Mouse (Mus musculus) C2C12 (cell line): Measurements from ENCODE around the gene Wwp2. TPM values are rescaled to one million over a fixed set of nuclear protein-coding genes. Genes with fewer than 3 reads are reported as not detected.

Source experiments
- H3K27me3 ChIP-seq: one replicate; pipeline ENCODE4 v1.6.1; 2011; ENCODE audit not compliant: control insufficient read depth, insufficient read depth, insufficient read length
- H3K36me3 ChIP-seq: one replicate; pipeline ENCODE4 v1.6.1; 2011; ENCODE audit not compliant: control insufficient read depth, insufficient read depth
- H3K4me3 ChIP-seq: one replicate; pipeline ENCODE4 v1.5.1; 2011; ENCODE audit warnings: mild to moderate bottlenecking, control low read depth; ENCODE audit not compliant: poor library complexity, insufficient read depth, severe bottlenecking
- H3K79me2 ChIP-seq: one replicate; pipeline ENCODE4 v1.6.1; 2011; ENCODE audit not compliant: control insufficient read depth, insufficient read depth
- H3K79me3 ChIP-seq: one replicate; pipeline ENCODE4 v1.6.1; 2011; ENCODE audit warnings: low read depth, control low read depth
- H3ac ChIP-seq: one replicate; pipeline ENCODE3; 2011; ENCODE audit warnings: low read depth; ENCODE audit not compliant: control insufficient read depth, insufficient read length
- CEBPB ChIP-seq: IDR thresholded peaks from one replicate; pipeline ENCODE4 v1.6.1; 2011; ENCODE audit warnings: low read depth, mild to moderate bottlenecking, control low read depth, moderate library complexity
- CTCF ChIP-seq: IDR thresholded peaks from one replicate; pipeline ENCODE4 v1.5.1; 2011; ENCODE audit not compliant: control insufficient read depth, insufficient read depth, insufficient read length
- FOSL1 ChIP-seq: IDR thresholded peaks from one replicate; pipeline ENCODE4 v1.8.0; 2011; ENCODE audit warnings: mild to moderate bottlenecking, low read length; ENCODE audit not compliant: poor library complexity, insufficient read depth, severe bottlenecking
- MAX ChIP-seq: IDR thresholded peaks from one replicate; pipeline ENCODE4 v1.6.1; 2011; ENCODE audit warnings: mild to moderate bottlenecking, control low read depth
- MYOD1 ChIP-seq: IDR thresholded peaks from one replicate; pipeline ENCODE4 v1.6.1; 2011; ENCODE audit warnings: low read depth; ENCODE audit not compliant: control insufficient read depth, insufficient read length
- MYOG ChIP-seq: IDR thresholded peaks from one replicate; pipeline ENCODE4 v1.6.1; 2011; ENCODE audit not compliant: control insufficient read depth, insufficient read length; ENCODE audit errors: extremely low read depth
- USF1 ChIP-seq: IDR thresholded peaks from one replicate; pipeline ENCODE4 v1.6.1; 2011; ENCODE audit warnings: low read depth, mild to moderate bottlenecking, control low read depth, moderate library complexity
- polyA plus RNA-seq: library from polyadenylated mRNA; unstranded; fragments of >200 nt; fragmentation: generic; extraction: Trizol; gene quantifications from one replicate; pipeline ENCODE4 v1.2.1, GENCODE M21; 2012; ENCODE audit warnings: missing spikeins

The Wwp2 gene
- polyA plus RNA-seq, 1 experiment: 78.8 TPM

DNA sequence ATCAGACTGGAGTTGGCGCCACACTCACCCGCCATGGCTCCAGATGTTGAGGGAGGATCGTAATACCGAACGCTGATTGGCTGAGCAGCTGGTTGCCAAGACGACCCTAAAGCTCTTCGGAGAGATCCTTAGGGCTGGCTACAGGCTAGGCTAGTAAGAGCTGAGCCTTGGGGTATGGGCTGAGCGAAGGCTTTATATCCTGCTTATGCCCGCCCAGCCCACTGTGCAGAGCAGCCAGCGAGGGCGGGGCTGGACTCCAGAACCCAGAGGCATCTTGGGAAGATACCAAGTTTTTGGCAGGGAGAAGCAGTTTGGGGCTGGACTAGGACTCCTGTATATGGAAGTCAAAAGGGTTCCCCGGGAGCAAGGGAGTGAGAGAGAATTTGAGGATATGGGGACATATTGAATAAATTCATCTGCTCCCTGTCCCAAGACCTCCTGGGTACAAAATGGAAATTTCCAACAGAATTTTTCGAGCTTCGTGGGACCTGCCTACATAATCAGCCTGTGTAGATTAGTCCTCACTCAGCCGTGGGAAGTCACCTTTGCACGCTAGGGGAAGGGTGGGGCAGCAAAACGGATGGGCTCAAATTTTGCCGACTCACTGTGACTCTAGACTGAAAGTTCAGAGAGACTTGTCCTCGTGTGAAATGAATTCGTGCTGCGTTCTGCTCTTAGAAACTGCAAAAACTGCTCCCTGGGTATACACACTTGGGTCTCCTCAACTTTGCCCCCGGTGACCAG is 33.0 kb upstream of the Wwp2 start, which contains the start of gene Nqo1:
TSS of gene Nqo1 (minus strand) at position 169 of the 744 bp plus-strand sequence.
- peaks cover 5% of the 10 kb centered on the region for H3K36me3 ChIP-seq
- peaks cover 16% of the 10 kb centered on the region for H3K79me3 ChIP-seq
- H3K27me3 ChIP-seq: no peaks in the 10 kb centered on the region
- peaks cover 46% of the 10 kb centered on the region for H3K79me2 ChIP-seq
- H3K4me3 ChIP-seq: peak within 1 kb of the TSS; percentile 50
- TF ChIP-seq MYOD1 (no peak), USF1 (no peak), CEBPB (no peak), CTCF (no peak), FOSL1 (no peak), MYOG (no peak)
- peak within 1 kb of the TSS; percentile 68 for H3ac ChIP-seq

DNA sequence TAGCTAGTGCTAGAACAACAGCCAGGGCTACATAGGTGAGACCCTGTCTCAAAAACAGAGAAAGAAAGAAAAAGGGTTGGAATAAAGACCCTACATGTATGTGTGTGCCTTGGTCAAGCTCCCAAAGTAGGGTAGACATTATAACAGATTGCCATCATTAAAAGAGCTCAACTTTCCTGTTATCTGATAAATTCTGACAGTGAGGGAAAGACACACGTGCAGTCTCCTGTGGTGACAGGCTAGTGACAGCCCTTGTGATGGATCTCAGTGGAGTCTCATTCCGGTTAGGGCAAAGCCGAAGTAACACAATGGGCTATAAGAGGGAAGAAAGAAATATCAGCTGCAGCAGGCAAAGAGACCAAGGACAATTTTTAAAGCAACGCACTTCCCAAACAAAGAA is 32.1 kb upstream of the Wwp2 start:
- H3K79me3 ChIP-seq: peaks cover 16% of the 10 kb centered on the region
- no peak overlapping the region for H3K4me3 ChIP-seq
- peaks cover 37% of the 10 kb centered on the region for H3K79me2 ChIP-seq
- no peaks in the 10 kb centered on the region for H3K27me3 ChIP-seq
- TF ChIP-seq MYOD1 (no peak), CEBPB (no peak), FOSL1 (no peak), MAX (no peak), MYOG (no peak), USF1 (no peak), CTCF (no peak)
- H3K36me3 ChIP-seq: peaks cover 10% of the 10 kb centered on the region
- peak overlapping the region; percentile 68 for H3ac ChIP-seq

DNA sequence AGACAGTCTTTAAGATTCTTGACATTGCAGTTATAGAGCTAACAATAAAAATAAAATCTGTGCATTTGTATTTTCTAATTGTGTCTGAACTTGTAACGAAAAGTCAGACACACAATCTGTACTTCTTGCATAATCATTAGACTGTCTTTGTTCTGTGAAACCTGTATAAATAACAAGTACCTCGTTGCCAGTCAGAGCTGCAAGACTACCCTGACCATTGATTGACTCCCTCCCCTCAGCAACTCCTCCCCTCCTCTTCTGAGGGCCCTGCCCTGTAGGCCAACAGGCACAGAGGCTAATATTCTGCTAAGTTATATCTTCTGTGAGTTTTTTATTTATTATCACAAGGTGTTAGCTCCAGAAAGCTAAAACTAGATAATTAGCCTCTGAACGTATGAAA is 30.2 kb upstream of the Wwp2 start:
- Histone ChIP-seq H3K79me2 (peaks cover 19% of the 10 kb centered on the region), H3K27me3 (no peaks in the 10 kb centered on the region), H3K79me3 (peaks cover 11% of the 10 kb centered on the region), H3K4me3 (no peak overlapping the region), H3ac (no peak overlapping the region), H3K36me3 (peaks cover 29% of the 10 kb centered on the region)
- TF ChIP-seq CEBPB (no peak), FOSL1 (no peak), MAX (no peak), MYOG (no peak)

DNA sequence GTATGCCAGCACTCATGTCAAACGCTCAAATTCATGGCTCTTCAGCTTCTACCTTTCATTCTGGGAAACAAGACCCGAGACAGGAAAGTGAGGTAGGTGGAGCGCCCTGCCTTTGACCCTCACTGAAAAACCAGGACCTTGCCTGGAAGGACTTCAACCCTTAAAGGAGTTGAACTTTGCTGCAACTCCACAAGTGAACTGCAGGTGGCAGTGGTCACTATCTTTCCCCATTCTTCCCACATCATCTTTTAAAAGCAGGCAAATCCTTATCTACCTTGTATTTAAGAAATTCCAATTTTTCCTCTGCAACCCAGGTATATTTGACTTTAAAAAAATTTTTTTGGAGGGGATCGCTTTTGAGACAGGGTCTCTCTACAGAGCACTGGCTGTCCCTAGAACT is 24.8 kb upstream of the Wwp2 start:
- H3K79me2 ChIP-seq: peaks cover 24% of the 10 kb centered on the region
- peaks cover 3% of the 10 kb centered on the region for H3K79me3 ChIP-seq
- no peaks in the 10 kb centered on the region for H3K27me3 ChIP-seq
- peaks cover 83% of the 10 kb centered on the region for H3K36me3 ChIP-seq
- H3ac ChIP-seq: no peak overlapping the region
- no peak for TF ChIP-seq USF1
- no peak for TF ChIP-seq MYOG
- no peak for TF ChIP-seq CTCF
- TF ChIP-seq MAX: no peak
- no peak for TF ChIP-seq FOSL1
- no peak for TF ChIP-seq CEBPB
- no peak for TF ChIP-seq MYOD1
- H3K4me3 ChIP-seq: no peak overlapping the region

DNA sequence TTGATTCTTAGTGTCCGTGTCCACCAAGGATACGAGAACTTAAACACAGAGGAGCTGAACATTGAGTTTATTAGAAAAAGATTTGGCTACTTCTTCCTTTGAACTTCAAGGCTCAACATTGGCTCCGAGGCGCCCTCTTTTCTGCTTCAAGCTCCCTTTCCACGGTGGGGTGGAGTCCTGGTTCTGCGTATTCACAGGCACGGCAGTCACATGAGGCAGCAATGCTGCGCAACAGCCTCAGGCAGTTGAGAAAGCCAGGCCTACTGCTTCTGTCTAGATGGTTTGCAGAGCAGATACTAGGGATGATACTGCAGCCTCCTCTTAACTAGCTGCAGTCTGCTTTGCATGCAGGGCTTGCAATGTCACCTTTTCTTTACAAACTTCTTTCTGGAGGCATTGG is 23.6 kb upstream of the Wwp2 start:
- Histone ChIP-seq H3K79me3 (peaks cover 3% of the 10 kb centered on the region), H3K36me3 (peaks cover 94% of the 10 kb centered on the region), H3K27me3 (no peaks in the 10 kb centered on the region), H3K4me3 (no peak overlapping the region), H3K79me2 (peaks cover 26% of the 10 kb centered on the region), H3ac (no peak overlapping the region)
- no peak for TF ChIP-seq USF1
- no peak for TF ChIP-seq CEBPB
- TF ChIP-seq MYOG: no peak
- TF ChIP-seq FOSL1: no peak
- no peak for TF ChIP-seq MYOD1
- TF ChIP-seq CTCF: no peak
- no peak for TF ChIP-seq MAX

DNA sequence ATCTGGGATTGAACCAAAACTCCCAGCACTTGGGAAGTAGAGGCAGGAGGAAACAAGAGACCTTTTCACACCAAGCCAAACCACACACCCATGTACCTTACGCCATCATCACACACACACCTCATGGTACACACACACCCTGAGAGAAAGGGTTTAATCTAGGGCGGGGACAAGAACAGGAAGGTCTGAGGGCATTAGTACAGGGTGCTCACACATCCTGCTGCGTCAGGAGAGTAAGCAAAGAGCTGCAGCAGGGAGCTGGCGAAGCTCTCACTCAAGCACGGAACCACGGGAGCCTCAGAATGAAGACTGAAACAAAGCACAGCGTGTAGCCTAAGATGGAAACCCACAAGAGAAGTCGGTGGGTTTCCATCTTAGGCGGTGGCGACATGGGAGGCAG is 22.3 kb upstream of the Wwp2 start:
- Histone ChIP-seq H3K36me3 (peaks cover 99% of the 10 kb centered on the region), H3K79me3 (peaks cover 5% of the 10 kb centered on the region), H3ac (no peak overlapping the region), H3K27me3 (no peaks in the 10 kb centered on the region), H3K4me3 (no peak overlapping the region), H3K79me2 (peaks cover 34% of the 10 kb centered on the region)
- TF ChIP-seq MYOG (no peak), MAX (no peak), MYOD1 (no peak), USF1 (no peak), FOSL1 (no peak), CEBPB (no peak), CTCF (no peak)
